Mouse (Mus musculus) thymus, adult 18-20 months (tissue): ENCODE results near the gene Ppp2r5b.

Source experiments
- DNase-seq, 2 experiments: peaks; one replicate each; pipeline ENCODE4 v3.0.0; 2022; ENCODE audit warnings: mixed read lengths in 2 of 2

The Ppp2r5b gene

GRCm38 (mm10) chr19:6235084-6236052, at the start of gene Ppp2r5b:
Ppp2r5b (minus strand) TSS chr19:6235872.
- peak; percentile 95 to 96 for DNase-seq

GRCm38 (mm10) chr19:6285226-6285625, 49.6 kb upstream of the Ppp2r5b start:
- no peak for DNase-seq

GRCm38 (mm10) chr19:6284502-6284901, 48.8 kb upstream of the Ppp2r5b start:
- no peak for DNase-seq

GRCm38 (mm10) chr19:6283001-6283400, 47.3 kb upstream of the Ppp2r5b start:
- DNase-seq, result no peak

GRCm38 (mm10) chr19:6281122-6282020, 45.7 kb upstream of the Ppp2r5b start:
- DNase-seq, result no peak

- no peak for DNase-seq
These were observed 44.9 kb upstream of the Ppp2r5b start for GRCm38 (mm10) chr19:6280554-6280953.

- DNase-seq, result no peak
These were observed 43.9 kb upstream of the Ppp2r5b start for GRCm38 (mm10) chr19:6279481-6280144.

GRCm38 (mm10) chr19:6278439-6279073, 42.9 kb upstream of the Ppp2r5b start:
- no peak for DNase-seq

GRCm38 (mm10) chr19:6277661-6278438, 42.2 kb upstream of the Ppp2r5b start:
- DNase-seq, result peak in 1 of 2 experiments; percentile 31

GRCm38 (mm10) chr19:6276426-6277421, 41.1 kb upstream of the Ppp2r5b start, which contains the start of gene Ehd1:
Ehd1 (plus strand) TSS chr19:6276725.
- peak; percentile 90 to 94 for DNase-seq

GRCm38 (mm10) chr19:6275740-6276389, 40.2 kb upstream of the Ppp2r5b start:
- DNase-seq, result peak; percentile 26 to 59

- no peak for DNase-seq
These were observed 38.4 kb upstream of the Ppp2r5b start for GRCm38 (mm10) chr19:6273998-6274608.

- no peak for DNase-seq
These were observed 37.9 kb upstream of the Ppp2r5b start for GRCm38 (mm10) chr19:6273592-6273991.

- DNase-seq, result no peak
These were observed 37.1 kb upstream of the Ppp2r5b start for GRCm38 (mm10) chr19:6272738-6273137.

GRCm38 (mm10) chr19:6272053-6272452, 36.4 kb upstream of the Ppp2r5b start:
- no peak for DNase-seq

GRCm38 (mm10) chr19:6271206-6271605, 35.5 kb upstream of the Ppp2r5b start:
- no peak for DNase-seq

GRCm38 (mm10) chr19:6270661-6271060, 35.0 kb upstream of the Ppp2r5b start:
- no peak for DNase-seq

GRCm38 (mm10) chr19:6269798-6270475, 34.3 kb upstream of the Ppp2r5b start:
- no peak for DNase-seq
